Mouse (Mus musculus): ENCODE data around the gene Wwox.
A peak's percentile ranks its signal among the peaks of the same experiment; 100 is the strongest.

The Wwox gene

GRCm38 (mm10) chr8:115226781-115227583, 787.5 kb downstream of the Wwox start:
- peak; percentile 49 for DNase-seq (ENCODE audit: low read depth)

- DNase-seq (ENCODE audit: low read depth): peak; percentile 65
These were observed 789.4 kb downstream of the Wwox start for GRCm38 (mm10) chr8:115228903-115229302.

GRCm38 (mm10) chr8:115234068-115234467, 794.6 kb downstream of the Wwox start:
- peak; percentile 77 for DNase-seq (ENCODE audit: low read depth)

GRCm38 (mm10) chr8:115237596-115237995, 798.1 kb downstream of the Wwox start:
- no peak for DNase-seq (ENCODE audit: low read depth)

GRCm38 (mm10) chr8:115243465-115244027, 804.1 kb downstream of the Wwox start:
- no peak for DNase-seq (ENCODE audit: low read depth)

GRCm38 (mm10) chr8:115249688-115250366, 810.4 kb downstream of the Wwox start:
- no peak for DNase-seq (ENCODE audit: low read depth)

GRCm38 (mm10) chr8:115255550-115255949, 816.1 kb downstream of the Wwox start:
- no peak for DNase-seq (ENCODE audit: low read depth)

GRCm38 (mm10) chr8:115257417-115257816, 818.0 kb downstream of the Wwox start:
- no peak for DNase-seq (ENCODE audit: low read depth)

- no peak for DNase-seq (ENCODE audit: low read depth)
These were observed 820.4 kb downstream of the Wwox start for GRCm38 (mm10) chr8:115259806-115260205.

GRCm38 (mm10) chr8:115267196-115267595, 827.7 kb downstream of the Wwox start:
- DNase-seq (ENCODE audit: low read depth): no peak

- DNase-seq (ENCODE audit: low read depth): no peak
These were observed 830.1 kb downstream of the Wwox start for GRCm38 (mm10) chr8:115269601-115270000.

GRCm38 (mm10) chr8:115273976-115274375, 834.5 kb downstream of the Wwox start:
- no peak for DNase-seq (ENCODE audit: low read depth)

GRCm38 (mm10) chr8:115276281-115276680, 836.8 kb downstream of the Wwox start:
- peak; percentile 16 for DNase-seq (ENCODE audit: low read depth)

GRCm38 (mm10) chr8:115278291-115278690, 838.8 kb downstream of the Wwox start:
- DNase-seq (ENCODE audit: low read depth): no peak

GRCm38 (mm10) chr8:115290224-115290623, 850.8 kb downstream of the Wwox start:
- DNase-seq (ENCODE audit: low read depth): no peak

- no peak for DNase-seq (ENCODE audit: low read depth)
These were observed 857.3 kb downstream of the Wwox start for GRCm38 (mm10) chr8:115296760-115297159.

- DNase-seq (ENCODE audit: low read depth): no peak
These were observed 863.0 kb downstream of the Wwox start for GRCm38 (mm10) chr8:115302484-115302883.

- no peak for DNase-seq (ENCODE audit: low read depth)
These were observed 868.0 kb downstream of the Wwox start for GRCm38 (mm10) chr8:115307412-115307811.

GRCm38 (mm10) chr8:115311003-115311402, 871.5 kb downstream of the Wwox start:
- DNase-seq (ENCODE audit: low read depth): no peak

GRCm38 (mm10) chr8:115312371-115312770, 872.9 kb downstream of the Wwox start:
- DNase-seq (ENCODE audit: low read depth): no peak

- no peak for DNase-seq (ENCODE audit: low read depth)
These were observed 883.0 kb downstream of the Wwox start for GRCm38 (mm10) chr8:115322501-115322900.

GRCm38 (mm10) chr8:115330671-115331070, 891.2 kb downstream of the Wwox start:
- DNase-seq (ENCODE audit: low read depth): no peak

GRCm38 (mm10) chr8:115333972-115334371, 894.5 kb downstream of the Wwox start:
- no peak for DNase-seq (ENCODE audit: low read depth)

Data from naive thymus-derived CD4-positive, alpha-beta T cell, adult 2 months (primary cell).